Mouse (Mus musculus): ENCODE results near the gene Prl2c3.
"Not testable (repeated sequence)": the region's sequence is repeated elsewhere in the genome, so short reads cannot be mapped to it uniquely, and the experiment has no call there.

Prl2c3 gene

DNA sequence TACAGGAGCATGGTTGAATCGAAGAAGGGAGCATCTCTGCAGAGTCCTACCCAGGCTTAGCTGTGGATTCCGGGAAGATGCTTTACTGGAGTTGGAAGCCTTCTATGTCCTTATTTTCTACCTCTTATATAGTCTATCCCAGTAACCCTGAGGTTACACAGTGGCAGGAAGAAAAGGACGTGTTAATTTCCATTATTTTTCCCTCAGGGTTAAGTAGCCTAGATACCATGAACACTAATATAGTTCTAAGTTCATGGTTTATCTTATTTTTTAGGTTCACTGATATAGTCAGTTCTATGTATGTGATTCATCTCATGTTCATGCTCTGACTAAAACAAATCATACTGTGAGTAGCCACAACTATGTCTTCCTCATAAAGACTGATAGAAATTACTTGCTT, at the start of gene Prl2c3:
Prl2c3 (minus strand) TSS at position 101 of the 400 bp plus-strand sequence.
- not testable (repeated sequence) for DNase-seq

- not testable (repeated sequence) for DNase-seq
Observed at GRCm38 (mm10) chr13:12848254-12848653, 48.4 kb upstream of the Prl2c3 start.

DNA sequence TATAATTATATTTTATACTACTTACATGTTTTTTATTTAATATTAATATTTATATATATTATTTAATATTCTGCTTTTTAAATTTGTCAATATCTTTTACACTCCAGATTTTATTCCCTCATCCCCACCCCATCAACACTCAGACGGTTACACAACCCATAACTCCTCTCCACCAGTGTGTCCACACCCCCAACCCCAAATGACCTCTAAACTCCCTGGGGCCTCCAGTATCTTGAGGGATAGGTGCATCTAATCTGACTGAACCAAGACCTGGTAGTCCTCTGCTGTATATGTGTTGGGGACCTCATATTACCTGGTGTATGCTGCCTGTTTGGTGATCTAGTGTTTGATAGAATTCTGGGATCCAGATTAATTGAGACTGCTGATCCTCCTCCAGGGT, 44.8 kb upstream of the Prl2c3 start:
- not testable (repeated sequence) for DNase-seq

DNA sequence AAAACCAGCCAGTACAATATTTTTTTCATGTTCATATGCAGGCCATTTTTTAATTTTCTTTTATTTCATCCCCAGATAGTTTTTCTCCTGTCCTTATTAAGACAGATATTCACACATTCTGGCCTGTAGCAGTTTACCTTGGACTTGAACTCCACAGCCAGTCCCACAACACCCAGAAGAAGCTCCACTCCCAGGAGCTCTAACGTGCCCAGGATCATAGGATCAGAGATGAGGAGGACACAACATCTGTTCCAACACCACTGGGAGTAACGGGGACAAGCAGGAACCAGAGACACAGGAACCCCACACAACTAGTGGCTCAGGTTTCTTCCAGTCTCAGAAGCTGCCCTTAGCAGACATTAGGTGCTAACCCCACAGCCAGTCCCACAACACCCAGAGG, 37.7 kb upstream of the Prl2c3 start:
- not testable (repeated sequence) for DNase-seq

DNA sequence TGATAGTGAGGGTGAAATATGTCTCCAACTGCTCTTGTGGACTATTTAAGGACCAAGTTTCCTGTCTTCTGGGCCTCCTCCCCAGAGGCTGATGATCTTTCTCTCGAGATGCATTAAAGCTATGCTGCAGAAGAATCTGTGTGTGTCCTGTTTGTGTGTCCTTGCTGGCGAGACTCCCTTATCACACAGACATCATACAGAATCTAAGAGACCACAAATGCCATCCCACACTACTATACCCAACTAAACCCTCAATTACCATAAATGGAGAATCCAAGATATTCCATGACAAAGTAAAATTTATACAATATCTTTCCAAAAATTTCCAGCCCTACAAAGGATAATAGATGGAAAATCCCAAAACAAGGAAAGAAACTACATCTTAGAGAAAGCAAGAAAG, 31.9 kb upstream of the Prl2c3 start:
- DNase-seq, result no peak

GRCm38 (mm10) chr13:12829031-12829430, 29.2 kb upstream of the Prl2c3 start:
- DNase-seq, result no peak

- DNase-seq, result not testable (repeated sequence)
Observed at GRCm38 (mm10) chr13:12824500-12825176, 24.8 kb upstream of the Prl2c3 start.

DNA sequence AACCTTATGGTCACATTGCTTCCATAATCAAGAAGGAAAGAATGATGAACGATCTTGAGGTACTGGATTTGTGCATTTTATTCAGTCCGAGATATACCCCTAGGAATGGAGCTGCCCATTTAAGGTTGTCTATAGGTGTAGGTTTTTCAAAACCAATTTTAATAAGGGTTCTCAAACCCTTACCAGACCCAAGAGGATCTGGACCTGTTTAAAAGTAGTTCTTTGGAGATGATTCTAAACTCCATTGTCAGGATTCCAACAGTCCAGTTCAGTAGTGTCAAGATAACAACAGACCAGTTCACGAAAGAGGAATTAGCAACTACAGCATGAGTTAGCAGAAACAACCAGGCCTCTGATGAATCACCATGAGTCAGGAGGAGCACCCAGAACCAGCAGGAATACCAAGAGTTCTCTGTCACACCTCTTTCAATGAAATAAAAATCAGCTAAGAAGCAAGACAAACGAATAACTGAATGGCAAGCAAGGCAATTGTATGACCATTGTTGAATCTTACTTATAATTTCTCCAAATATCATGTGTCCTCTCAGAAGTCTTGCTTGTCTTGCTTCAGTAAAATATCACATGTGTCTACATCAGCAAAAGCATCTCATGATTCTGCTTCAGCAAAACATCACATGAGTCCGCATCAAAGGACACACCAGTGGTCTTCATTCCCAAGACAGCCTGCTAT, 14.0 kb upstream of the Prl2c3 start:
- DNase-seq, result not testable (repeated sequence)

DNA sequence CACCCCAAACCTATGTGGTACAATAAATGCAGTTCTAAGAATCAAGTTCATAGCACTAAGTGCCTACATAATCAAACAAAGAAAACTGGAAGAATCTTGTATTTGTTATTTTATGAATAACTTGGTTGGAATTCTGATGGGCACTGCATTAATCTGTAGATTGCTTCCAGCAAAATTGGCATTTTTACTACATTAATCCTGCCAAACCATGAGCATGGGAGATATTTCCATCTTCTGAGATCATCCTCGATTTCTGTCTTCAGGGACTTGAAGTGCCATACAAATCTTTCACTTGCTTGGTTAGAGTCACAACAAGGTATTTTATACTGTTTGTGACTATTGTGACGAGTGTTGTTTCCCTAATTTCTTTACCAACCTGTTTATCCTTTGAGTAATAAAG, 9.7 kb upstream of the Prl2c3 start:
- DNase-seq, result no peak

DNA sequence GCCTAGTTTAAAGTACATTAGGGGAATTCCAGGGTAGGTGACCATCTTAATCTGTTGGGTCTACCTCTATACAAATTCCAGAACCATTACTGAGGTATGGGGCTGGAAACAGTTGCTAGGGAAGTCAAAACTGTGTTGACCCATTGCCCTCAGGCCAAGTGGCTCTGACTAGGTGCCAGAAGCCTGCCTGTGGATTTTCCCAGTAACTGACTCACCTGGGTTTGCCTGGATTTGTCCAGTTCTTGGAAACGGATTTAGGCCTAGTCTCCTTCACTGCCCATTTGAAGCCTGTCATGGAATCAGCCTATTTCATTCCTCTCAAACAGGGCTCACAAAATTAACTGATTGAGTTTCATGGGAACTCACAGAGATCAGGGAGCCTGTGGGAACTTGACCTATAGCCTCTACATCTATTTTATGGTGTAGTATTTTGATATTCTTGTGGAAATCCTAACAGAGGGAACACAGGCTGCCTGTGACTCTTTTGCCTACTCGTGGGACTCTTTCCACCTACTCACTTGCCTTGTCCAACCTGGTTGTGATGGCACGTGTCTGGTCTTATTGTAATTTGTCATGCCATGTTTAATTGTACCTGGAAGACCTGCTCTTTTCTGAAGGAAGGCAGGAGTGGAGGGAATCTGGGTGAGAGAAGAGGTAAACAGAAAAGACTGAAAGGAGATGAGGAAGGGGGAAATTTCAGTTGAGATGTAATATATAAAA, 9.1 kb upstream of the Prl2c3 start:
- not testable (repeated sequence) for DNase-seq

GRCm38 (mm10) chr13:12806496-12806895, 6.6 kb upstream of the Prl2c3 start:
- not testable (repeated sequence) for DNase-seq

DNA sequence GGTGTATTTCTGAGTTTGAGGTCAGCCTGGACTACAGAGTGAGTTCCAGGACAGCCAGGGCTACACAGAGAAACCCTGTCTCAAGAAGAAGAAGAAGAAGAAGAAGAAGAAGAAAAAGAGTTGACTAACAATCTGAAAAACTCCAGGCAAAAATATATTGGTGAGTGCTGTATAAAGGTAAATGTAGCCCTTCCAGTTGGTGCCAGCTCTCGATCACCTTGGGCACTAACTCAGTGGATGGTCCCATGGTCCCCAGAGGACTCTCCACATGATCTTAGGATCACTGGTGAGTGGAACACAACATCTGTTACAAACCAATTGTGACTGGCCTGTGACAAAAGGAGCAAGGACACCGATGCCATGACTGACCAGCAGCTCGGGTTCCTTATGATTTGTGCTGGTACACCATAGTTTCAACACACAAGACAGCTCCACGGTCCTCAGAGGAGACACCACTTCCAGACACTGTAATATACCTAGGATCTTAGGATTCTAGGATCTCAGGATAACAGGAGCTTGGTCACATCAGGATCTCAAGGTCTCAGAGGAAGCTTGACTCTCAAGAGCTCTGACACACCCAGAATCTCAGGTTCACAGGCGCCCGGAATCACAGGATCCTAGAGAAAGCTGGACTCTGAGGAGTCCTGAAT, 30.3 kb downstream of the Prl2c3 start:
- not testable (repeated sequence) for DNase-seq

Data from lung, postnatal 14 days (tissue).